Mouse (Mus musculus): ENCODE measurements around the gene Fcho2. TPM values are rescaled to one million over a fixed set of nuclear protein-coding genes. Genes with fewer than 3 reads are reported as not detected.

Gene Fcho2
- polyA plus RNA-seq, 1 experiment: 17.8 TPM

DNA sequence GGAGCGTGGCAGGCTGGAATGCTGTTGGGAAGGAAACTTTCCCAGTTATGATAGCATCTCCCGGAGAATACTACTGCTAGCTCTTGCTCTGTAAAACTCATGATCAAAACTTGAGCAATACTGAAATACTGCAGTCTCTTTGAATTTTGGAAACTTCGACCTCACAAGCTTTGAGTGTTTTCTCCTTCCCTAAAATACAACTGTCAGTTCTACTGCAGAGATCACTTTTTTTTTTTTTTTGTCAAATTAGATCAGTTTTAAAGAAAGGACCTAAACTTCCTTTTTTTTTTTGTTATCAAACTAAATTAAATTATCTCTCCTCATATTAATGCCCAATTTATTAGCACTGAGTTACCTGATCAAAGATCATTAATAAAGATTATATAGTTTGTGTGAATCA, 37.3 kb downstream of the Fcho2 start:
- 93% methylated on average over 3 of the region's 3 CpGs for WGBS
- Histone ChIP-seq H3K36me3 (ENCODE audit: control insufficient read depth, insufficient read depth, low read length) (peaks cover 2% of the 10 kb centered on the region; the same call in 1 of the 2 replicates), H3K4me1 (ENCODE audit: control insufficient read depth, insufficient read depth, low read length) (peaks cover 5% of the 10 kb centered on the region), H3K4me3 (ENCODE audit: insufficient read depth, low read depth, low read length) (no peak overlapping the region), H3K27ac (ENCODE audit: insufficient read depth, low read depth, low read length) (no peak overlapping the region), H3K27me3 (replicated peaks; ENCODE audit: control insufficient read depth, insufficient read depth, low read length) (no peaks in the 10 kb centered on the region)
- DNase-seq: no peak
- TF ChIP-seq POLR2A (IDR thresholded peaks at IDR 0.05; ENCODE audit: low read depth, low read length) (no peak), CTCF (conservative IDR thresholded peaks at IDR 0.05; ENCODE audit: insufficient read depth, insufficient read length, low read depth, low read length) (no peak)

GRCm38 (mm10) chr13:98771484-98771883, 43.8 kb downstream of the Fcho2 start:
- H3K36me3 ChIP-seq (ENCODE audit: control insufficient read depth, insufficient read depth, low read length): peaks cover 2% of the 10 kb centered on the region; the same call in 1 of the 2 replicates
- TF ChIP-seq POLR2A (IDR thresholded peaks at IDR 0.05; ENCODE audit: low read depth, low read length) (no peak), CTCF (conservative IDR thresholded peaks at IDR 0.05; ENCODE audit: insufficient read depth, insufficient read length, low read depth, low read length) (no peak)
- H3K4me1 ChIP-seq (ENCODE audit: control insufficient read depth, insufficient read depth, low read length): peaks cover 5% of the 10 kb centered on the region
- H3K27me3 ChIP-seq (replicated peaks; ENCODE audit: control insufficient read depth, insufficient read depth, low read length): no peaks in the 10 kb centered on the region
- H3K27ac ChIP-seq (ENCODE audit: insufficient read depth, low read depth, low read length): no peak overlapping the region
- WGBS: 92% methylated on average over 2 of the region's 2 CpGs
- no peak for DNase-seq
- H3K4me3 ChIP-seq (ENCODE audit: insufficient read depth, low read depth, low read length): no peak overlapping the region

- WGBS: 24% methylated on average over 4 of the region's 4 CpGs
- H3K4me3 ChIP-seq (ENCODE audit: insufficient read depth, low read depth, low read length): no peak overlapping the region
- DNase-seq: peak; percentile 83
- no peaks in the 10 kb centered on the region for H3K36me3 ChIP-seq (ENCODE audit: control insufficient read depth, insufficient read depth, low read length)
- no peak for TF ChIP-seq POLR2A (IDR thresholded peaks at IDR 0.05; ENCODE audit: low read depth, low read length)
- TF ChIP-seq CTCF (conservative IDR thresholded peaks at IDR 0.05; ENCODE audit: insufficient read depth, insufficient read length, low read depth, low read length): no peak
- no peak overlapping the region for H3K27ac ChIP-seq (ENCODE audit: insufficient read depth, low read depth, low read length)
- no peaks in the 10 kb centered on the region for H3K4me1 ChIP-seq (ENCODE audit: control insufficient read depth, insufficient read depth, low read length)
- no peaks in the 10 kb centered on the region for H3K27me3 ChIP-seq (replicated peaks; ENCODE audit: control insufficient read depth, insufficient read depth, low read length)
Observed at GRCm38 (mm10) chr13:98768329-98768728, 46.9 kb downstream of the Fcho2 start.

- no peaks in the 10 kb centered on the region for H3K27me3 ChIP-seq (replicated peaks; ENCODE audit: control insufficient read depth, insufficient read depth, low read length)
- TF ChIP-seq CTCF (conservative IDR thresholded peaks at IDR 0.05; ENCODE audit: insufficient read depth, insufficient read length, low read depth, low read length) (no peak), POLR2A (IDR thresholded peaks at IDR 0.05; ENCODE audit: low read depth, low read length) (no peak)
- no peaks in the 10 kb centered on the region for H3K4me1 ChIP-seq (ENCODE audit: control insufficient read depth, insufficient read depth, low read length)
- H3K4me3 ChIP-seq (ENCODE audit: insufficient read depth, low read depth, low read length): no peak overlapping the region
- DNase-seq: no peak
- peaks cover 4% of the 10 kb centered on the region; the same call in 1 of the 2 replicates for H3K36me3 ChIP-seq (ENCODE audit: control insufficient read depth, insufficient read depth, low read length)
- H3K27ac ChIP-seq (ENCODE audit: insufficient read depth, low read depth, low read length): no peak overlapping the region
Observed at GRCm38 (mm10) chr13:98761771-98762170, 53.5 kb downstream of the Fcho2 start.

GRCm38 (mm10) chr13:98755886-98756285, 59.4 kb downstream of the Fcho2 start:
- TF ChIP-seq CTCF (conservative IDR thresholded peaks at IDR 0.05; ENCODE audit: insufficient read depth, insufficient read length, low read depth, low read length): no peak
- no peak for TF ChIP-seq POLR2A (IDR thresholded peaks at IDR 0.05; ENCODE audit: low read depth, low read length)
- no peaks in the 10 kb centered on the region for H3K27me3 ChIP-seq (replicated peaks; ENCODE audit: control insufficient read depth, insufficient read depth, low read length)
- H3K4me3 ChIP-seq (ENCODE audit: insufficient read depth, low read depth, low read length): no peak overlapping the region
- no peak for DNase-seq
- H3K4me1 ChIP-seq (ENCODE audit: control insufficient read depth, insufficient read depth, low read length): no peaks in the 10 kb centered on the region
- H3K27ac ChIP-seq (ENCODE audit: insufficient read depth, low read depth, low read length): no peak overlapping the region
- WGBS: 80% methylated on average over 1 of the region's 1 CpGs
- H3K36me3 ChIP-seq (ENCODE audit: control insufficient read depth, insufficient read depth, low read length): peaks cover 1% of the 10 kb centered on the region; the same call in 1 of the 2 replicates

DNA sequence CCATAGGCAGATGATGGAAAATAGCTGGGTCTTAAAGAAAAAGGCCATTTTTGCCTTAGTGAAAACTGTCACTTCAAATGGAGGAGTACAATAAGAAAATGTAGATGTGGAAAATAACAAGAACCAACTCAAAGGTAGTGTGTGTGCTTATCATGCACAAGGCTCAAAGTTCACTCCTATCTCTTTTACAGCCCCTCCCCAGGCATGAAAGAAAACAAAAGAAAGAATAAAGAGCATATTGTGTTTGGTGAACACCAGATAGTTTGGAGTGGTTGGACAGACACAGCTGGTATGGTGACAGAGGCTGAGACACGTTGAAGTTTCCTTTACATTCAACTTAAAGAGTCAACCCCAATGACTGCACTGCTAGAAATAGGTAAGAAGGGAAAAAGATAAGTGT, 70.6 kb downstream of the Fcho2 start:
- H3K27ac ChIP-seq (ENCODE audit: insufficient read depth, low read depth, low read length): no peak overlapping the region
- no peak overlapping the region for H3K4me3 ChIP-seq (ENCODE audit: insufficient read depth, low read depth, low read length)
- no peaks in the 10 kb centered on the region for H3K27me3 ChIP-seq (replicated peaks; ENCODE audit: control insufficient read depth, insufficient read depth, low read length)
- 78% methylated on average over 1 of the region's 1 CpGs for WGBS
- DNase-seq: no peak
- peaks cover 15% of the 10 kb centered on the region for H3K36me3 ChIP-seq (ENCODE audit: control insufficient read depth, insufficient read depth, low read length)
- H3K4me1 ChIP-seq (ENCODE audit: control insufficient read depth, insufficient read depth, low read length): no peaks in the 10 kb centered on the region
- TF ChIP-seq POLR2A (IDR thresholded peaks at IDR 0.05; ENCODE audit: low read depth, low read length) (no peak), CTCF (conservative IDR thresholded peaks at IDR 0.05; ENCODE audit: insufficient read depth, insufficient read length, low read depth, low read length) (no peak)

GRCm38 (mm10) chr13:98743829-98744228, 71.4 kb downstream of the Fcho2 start:
- no peaks in the 10 kb centered on the region for H3K4me1 ChIP-seq (ENCODE audit: control insufficient read depth, insufficient read depth, low read length)

More at GRCm38 (mm10) chr13:98743829-98744228, 71.4 kb downstream of the Fcho2 start:
- TF ChIP-seq POLR2A (IDR thresholded peaks at IDR 0.05; ENCODE audit: low read depth, low read length): no peak
- TF ChIP-seq CTCF (conservative IDR thresholded peaks at IDR 0.05; ENCODE audit: insufficient read depth, insufficient read length, low read depth, low read length): no peak
- Histone ChIP-seq H3K36me3 (ENCODE audit: control insufficient read depth, insufficient read depth, low read length) (peaks cover 14% of the 10 kb centered on the region; the same call in 1 of the 2 replicates), H3K27ac (ENCODE audit: insufficient read depth, low read depth, low read length) (no peak overlapping the region), H3K4me3 (ENCODE audit: insufficient read depth, low read depth, low read length) (no peak overlapping the region), H3K27me3 (replicated peaks; ENCODE audit: control insufficient read depth, insufficient read depth, low read length) (no peaks in the 10 kb centered on the region)
- DNase-seq: no peak
